Mouse (Mus musculus) fibroblast of lung, adult 2 months (primary cell): Measurements from ENCODE around the gene Olfr17.
"Not testable (repeated sequence)": the region's sequence is repeated elsewhere in the genome, so short reads cannot be mapped to it uniquely, and the experiment has no call there.

ENCODE experiments used
- DNase-seq: peaks from one replicate; pipeline ENCODE4 v3.0.0-alpha.2; 2011; ENCODE audit warnings: low read depth

The Olfr17 gene

GRCm38 (mm10) chr7:107092920-107093319, at the start of gene Olfr17:
Gene Olfr17 (plus strand): TSS chr7:107093220.
- no peak for DNase-seq

- DNase-seq = no peak
Observed at GRCm38 (mm10) chr7:107044407-107044806, 48.6 kb upstream of the Olfr17 start.

GRCm38 (mm10) chr7:107045833-107046232, 47.2 kb upstream of the Olfr17 start:
- peak; percentile 8 for DNase-seq

- DNase-seq = no peak
Observed at GRCm38 (mm10) chr7:107047578-107047977, 45.4 kb upstream of the Olfr17 start.

GRCm38 (mm10) chr7:107070681-107071080, 22.3 kb upstream of the Olfr17 start, which contains the start of gene Olfr714:
Gene Olfr714 (plus strand): TSS chr7:107070981.
- DNase-seq = no peak

GRCm38 (mm10) chr7:107110269-107110668, 17.2 kb downstream of the Olfr17 start, which contains the start of gene Olfr715b:
Gene Olfr715b (minus strand): TSS chr7:107110369.
- DNase-seq = not testable (repeated sequence)

GRCm38 (mm10) chr7:107130983-107131382, 38.0 kb downstream of the Olfr17 start, which contains the start of gene Olfr715:
Gene Olfr715 (minus strand): TSS chr7:107131083.
- DNase-seq = not testable (repeated sequence)

GRCm38 (mm10) chr7:107138027-107138426, 45.0 kb downstream of the Olfr17 start, which contains the start of gene Olfr716:
Gene Olfr716 (plus strand): TSS chr7:107138327.
- not testable (repeated sequence) for DNase-seq
